Mouse (Mus musculus): ENCODE data around the gene P3h3.
"Not testable (repeated sequence)": the region's sequence is repeated elsewhere in the genome, so short reads cannot be mapped to it uniquely, and the experiment has no call there.

The P3h3 gene

DNA sequence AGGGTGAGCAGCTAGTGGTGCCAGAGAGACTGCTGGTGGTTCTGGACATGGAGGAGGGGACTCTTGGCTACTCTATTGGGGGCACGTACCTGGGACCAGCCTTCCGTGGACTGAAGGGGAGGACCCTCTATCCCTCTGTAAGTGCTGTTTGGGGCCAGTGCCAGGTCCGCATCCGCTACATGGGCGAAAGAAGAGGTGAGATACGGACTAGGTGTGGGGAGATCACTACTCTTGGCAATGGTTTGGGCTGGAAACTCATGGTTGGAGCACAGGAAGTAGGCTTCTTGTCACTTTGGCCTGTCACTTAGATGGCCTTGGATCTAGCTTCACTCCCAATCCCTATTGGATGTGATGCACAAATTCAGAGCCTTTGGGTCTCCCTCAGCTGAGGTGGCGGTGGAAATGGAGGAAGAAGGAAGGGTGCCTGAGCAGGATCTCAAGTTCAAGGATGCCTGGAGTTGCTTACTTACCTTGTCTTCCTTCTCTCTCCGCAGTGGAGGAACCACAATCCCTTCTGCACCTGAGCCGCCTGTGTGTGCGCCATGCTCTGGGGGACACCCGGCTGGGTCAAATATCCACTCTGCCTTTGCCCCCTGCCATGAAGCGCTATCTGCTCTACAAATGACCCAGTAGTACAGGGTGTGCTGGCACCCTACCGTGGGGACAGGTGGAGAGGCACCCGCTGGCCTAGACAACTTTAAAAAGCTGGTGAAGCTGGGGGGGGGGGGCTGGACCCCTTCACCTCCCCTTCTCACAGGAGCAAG, 47.6 kb downstream of the P3h3 start:
- DNase-seq (ENCODE audit: extremely low spot score, low spot score) = no peak

GRCm38 (mm10) chr6:124809052-124809774, 48.3 kb downstream of the P3h3 start:
- DNase-seq (ENCODE audit: extremely low spot score, low spot score) = peak; percentile 85

DNA sequence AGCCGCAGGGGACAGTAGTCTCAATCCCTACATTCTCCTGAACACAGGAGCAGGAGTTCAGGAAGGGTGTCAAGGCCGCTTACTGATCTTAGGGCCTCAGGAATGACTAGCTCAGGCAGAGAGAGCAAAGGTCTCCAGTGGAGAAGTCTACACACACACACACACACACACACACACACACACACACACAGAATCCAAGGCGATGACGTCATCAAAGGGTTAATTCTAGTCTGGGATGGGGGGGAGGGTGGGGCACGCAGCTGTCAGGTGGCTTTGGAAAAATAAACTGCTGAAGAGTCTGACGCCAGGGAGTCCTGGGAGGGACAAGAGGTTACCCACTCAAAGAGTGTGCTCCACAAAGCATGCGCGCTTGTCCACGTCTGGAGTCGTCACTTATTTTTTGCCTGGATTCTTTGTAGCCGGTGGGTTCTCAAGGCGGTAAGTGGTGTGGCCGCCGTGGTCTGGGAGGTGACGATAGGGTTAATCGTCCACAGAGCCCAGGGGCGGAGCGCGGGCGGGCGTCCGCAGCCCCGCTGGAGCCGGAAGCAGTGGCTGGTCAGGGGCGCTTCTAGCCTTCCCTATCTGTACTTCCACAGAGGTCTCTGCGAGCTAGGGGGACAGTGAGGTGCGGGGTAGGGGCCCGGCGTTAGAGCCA, 49.1 kb downstream of the P3h3 start, which contains the start of gene Spsb2:
Spsb2 (plus strand) TSS at position 304 of the 655 bp plus-strand sequence.
- peak; percentile 81 for DNase-seq (ENCODE audit: extremely low spot score, low spot score)

GRCm38 (mm10) chr6:124807986-124808357, 49.6 kb downstream of the P3h3 start:
- no peak for DNase-seq (ENCODE audit: extremely low spot score, low spot score)

DNA sequence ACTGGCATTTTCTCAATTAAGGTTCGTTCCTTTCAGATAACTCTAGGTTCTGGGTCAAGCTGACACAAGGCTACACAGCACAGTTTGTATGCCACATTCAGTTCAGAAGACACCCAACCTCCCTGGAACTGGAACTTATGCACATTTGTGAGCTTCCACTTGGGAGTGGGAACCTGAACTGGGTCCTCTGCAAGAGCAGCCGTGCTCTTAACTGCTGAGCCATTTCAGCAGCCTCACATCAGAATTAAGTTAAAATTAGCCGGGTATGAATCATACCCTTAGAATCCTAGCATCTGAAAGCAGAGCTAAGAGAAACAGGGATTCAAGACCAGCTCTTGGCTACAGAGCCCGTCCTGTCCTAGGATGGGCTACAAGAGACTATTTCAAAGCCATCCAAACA, 50.2 kb downstream of the P3h3 start:
- no peak for DNase-seq (ENCODE audit: extremely low spot score, low spot score)

DNA sequence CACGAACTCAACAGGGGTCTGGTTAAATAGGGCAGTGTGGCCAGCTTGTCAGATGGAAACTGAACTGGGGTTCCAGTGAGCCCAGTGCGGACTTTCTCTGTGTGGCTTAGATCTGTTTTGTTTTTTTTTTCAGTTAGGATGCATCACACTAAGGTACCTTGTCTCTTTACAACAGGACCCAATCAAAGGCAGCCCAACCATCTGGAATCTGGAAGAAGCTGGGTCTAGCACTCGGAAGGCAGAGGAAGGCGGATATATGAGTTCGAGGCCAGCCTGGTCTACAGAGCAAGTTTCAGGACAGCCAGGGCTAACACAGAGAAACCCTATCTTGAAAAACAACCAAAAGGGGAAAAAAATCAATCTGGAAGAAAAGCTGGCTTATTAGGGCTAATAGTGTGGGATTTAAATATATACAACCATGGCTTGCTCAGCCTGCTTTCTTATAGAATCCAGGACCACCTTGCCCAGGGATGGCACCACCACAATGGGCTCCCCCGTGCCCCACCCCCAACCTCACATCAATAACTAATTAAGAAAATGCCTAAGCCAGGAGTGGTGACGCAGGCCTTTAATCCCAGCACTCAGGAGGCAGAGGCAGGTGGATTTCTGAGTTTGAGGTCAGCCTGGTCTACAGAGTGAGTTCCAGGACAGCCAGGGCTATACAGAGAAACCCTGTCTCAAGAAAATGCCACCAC, 51.0 kb downstream of the P3h3 start:
- DNase-seq (ENCODE audit: extremely low spot score, low spot score) = no peak

GRCm38 (mm10) chr6:124805341-124806321, 51.9 kb downstream of the P3h3 start:
- peak; percentile 91 for DNase-seq (ENCODE audit: extremely low spot score, low spot score)

DNA sequence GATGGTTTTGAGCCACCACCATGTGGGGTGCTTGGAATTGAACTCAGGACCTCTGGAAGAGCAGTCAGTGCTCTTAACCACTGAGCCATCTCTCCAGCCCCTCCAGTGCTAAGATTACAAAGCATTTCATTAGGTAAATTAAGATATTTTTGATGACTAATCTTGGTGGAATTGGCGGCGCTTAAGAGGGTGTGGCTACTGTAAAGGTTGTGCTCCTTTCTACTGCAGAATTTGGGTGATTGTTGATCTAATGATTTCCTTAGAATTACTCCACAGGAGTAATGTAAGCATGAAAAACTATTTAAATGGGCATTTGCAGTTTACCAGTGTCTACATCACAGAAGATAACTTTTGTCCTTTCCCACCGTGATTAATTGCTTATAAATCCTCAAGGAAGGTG, 53.2 kb downstream of the P3h3 start:
- DNase-seq (ENCODE audit: extremely low spot score, low spot score) = no peak

- not testable (repeated sequence) for DNase-seq (ENCODE audit: extremely low spot score, low spot score)
Observed at GRCm38 (mm10) chr6:124803691-124804090, 53.9 kb downstream of the P3h3 start.

DNA sequence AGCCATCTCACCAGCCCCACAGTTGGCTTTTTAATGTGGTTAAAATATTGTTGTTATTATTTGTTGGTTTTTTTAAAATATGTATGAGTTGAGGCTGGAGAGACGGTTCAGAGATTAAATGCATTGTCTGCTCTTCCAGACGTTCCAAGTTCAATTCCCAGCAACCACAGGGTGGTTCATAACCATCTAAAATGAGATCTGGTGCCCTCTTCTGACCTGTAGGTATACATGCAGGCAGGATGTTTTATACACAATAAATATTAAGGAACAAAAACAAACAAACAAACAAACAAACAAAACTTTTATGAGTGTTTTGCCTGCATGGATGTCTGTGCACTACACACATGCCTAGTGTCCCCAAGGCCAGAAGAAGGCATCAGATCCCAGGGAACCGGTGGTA, 54.5 kb downstream of the P3h3 start:
- no peak for DNase-seq (ENCODE audit: extremely low spot score, low spot score)

DNA sequence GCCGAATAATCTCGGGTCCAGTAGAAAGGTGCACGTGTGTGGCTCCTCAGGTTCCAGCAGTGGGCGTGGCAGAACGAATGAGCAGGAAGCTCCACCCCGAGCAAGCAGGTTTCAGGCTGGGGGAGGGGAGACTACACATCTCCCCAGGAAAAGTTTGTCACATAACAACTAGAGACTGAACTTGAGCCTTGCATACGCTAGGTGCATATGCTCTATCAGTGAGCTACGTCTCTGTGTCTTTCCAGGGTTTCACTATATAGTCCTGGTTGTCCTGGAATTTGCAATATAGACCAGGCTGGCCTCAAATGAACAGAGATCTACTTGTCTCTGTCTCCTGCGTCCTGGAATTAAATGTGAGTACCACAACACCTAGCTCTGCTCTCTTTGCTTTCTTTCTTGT, 55.2 kb downstream of the P3h3 start:
- not testable (repeated sequence) for DNase-seq (ENCODE audit: extremely low spot score, low spot score)

DNA sequence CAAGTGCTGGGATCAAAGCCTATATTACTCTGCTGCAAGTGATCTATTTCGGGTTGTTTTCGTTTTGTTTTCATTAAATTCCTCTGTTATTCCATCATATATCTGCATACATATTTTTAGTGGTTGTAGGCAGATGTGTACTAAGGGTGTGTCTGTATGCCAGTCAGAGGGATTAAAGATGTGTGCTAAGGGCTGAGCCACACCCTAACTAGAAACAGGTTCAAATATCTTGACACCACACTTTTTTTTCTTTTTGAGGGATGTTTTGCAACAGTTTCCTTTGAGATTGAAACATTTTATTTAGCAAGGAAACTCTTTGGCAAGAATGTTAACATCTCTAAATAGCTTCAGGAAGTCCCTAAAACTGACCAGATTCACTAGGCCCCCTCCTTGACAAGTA, 61.4 kb downstream of the P3h3 start:
- no peak for DNase-seq (ENCODE audit: extremely low spot score, low spot score)

DNA sequence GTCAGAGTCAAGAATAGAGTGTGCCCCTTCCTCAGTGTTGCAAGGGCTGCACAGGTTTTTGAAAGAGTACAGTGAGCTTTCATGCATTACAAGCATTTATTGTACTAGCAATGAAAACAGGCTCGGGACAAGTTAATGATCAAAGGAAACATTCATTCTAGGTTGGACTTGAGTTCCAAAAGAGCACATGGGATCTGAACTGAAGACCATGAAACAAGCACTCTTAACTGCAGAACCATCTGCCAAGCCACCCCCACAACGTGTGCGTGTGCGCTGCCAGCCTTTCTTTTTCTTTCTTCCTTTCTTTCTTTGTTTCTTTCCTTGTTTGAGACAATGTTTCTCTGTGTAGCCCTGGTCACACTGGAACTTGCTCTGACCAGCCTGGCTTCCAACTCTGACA, 61.8 kb downstream of the P3h3 start:
- DNase-seq (ENCODE audit: extremely low spot score, low spot score) = no peak

DNA sequence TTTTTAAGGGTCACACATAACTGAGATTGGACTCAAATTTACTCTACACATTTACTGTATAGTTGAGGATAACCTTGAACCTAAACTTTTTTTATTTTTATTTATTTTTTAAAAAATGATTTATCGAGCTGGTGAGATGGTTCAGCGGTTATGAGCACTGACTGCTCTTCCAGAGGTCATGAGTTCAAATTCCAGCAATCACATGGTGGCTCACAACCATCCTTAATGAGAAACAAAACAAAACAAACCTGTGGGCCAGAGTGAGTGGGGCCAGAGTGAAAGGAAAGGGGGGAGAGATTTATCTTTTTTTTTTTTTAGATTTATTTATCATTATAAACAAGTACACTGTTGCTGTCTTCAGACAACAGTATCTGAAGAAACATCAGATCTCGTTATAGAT, 65.6 kb downstream of the P3h3 start:
- DNase-seq (ENCODE audit: extremely low spot score, low spot score) = no peak

All from neural tube, embryonic 10.5 days (tissue).